In genomic region chr2:102113323-102113722, GRCm38 (mm10) we compare ENCODE assay signal across 11 mouse cellular contexts.
A peak's percentile ranks its signal among the peaks of the same experiment; 100 is the strongest.
DNase-seq lines count a peak whose midpoint lies in the region; ATAC-seq and TF ChIP-seq lines count a peak whose summit lies in the region.
"Had no signal": no experiment of that assay in that cellular context is flagged by ENCODE, and none has a peak within 500 bp of the region (broad histone marks: within the 10 kb centered on the region; RNA-seq: fewer than 3 reads in every experiment).

No protein-coding gene starts in this region.

- H3K4me3 ChIP-seq in cerebellum, adult 2 months (replicated peaks; ENCODE audit: insufficient read depth, low read depth, low read length) = no peak overlapping the region
- H3K4me3 ChIP-seq in kidney, embryonic 16.5 days (ENCODE audit: low read length) = no peak overlapping the region
- H3K4me3 ChIP-seq in lung, embryonic 16.5 days (ENCODE audit: low read length) = no peak overlapping the region
- no peak overlapping the region for H3K4me3 ChIP-seq in forebrain, embryonic 14.5 days (ENCODE audit: low read depth, low read length)
- H3K4me3 ChIP-seq: embryonic facial prominence, embryonic 15.5 days had no signal

- H3K9me3 ChIP-seq in kidney, embryonic 16.5 days (ENCODE audit: low read length) = no peaks in the 10 kb centered on the region
- no peaks in the 10 kb centered on the region for H3K9me3 ChIP-seq in lung, embryonic 16.5 days (ENCODE audit: control insufficient read depth, low read length)
- H3K9me3 ChIP-seq in forebrain, embryonic 14.5 days (replicated peaks; ENCODE audit: control insufficient read depth, low read length) = no peaks in the 10 kb centered on the region
- H3K9me3 ChIP-seq: embryonic facial prominence, embryonic 15.5 days had no signal

- 0 out of 2 replicates have a peak, but pooled peaks cover 5% of the 10 kb centered on the region for H3K36me3 ChIP-seq in kidney, embryonic 16.5 days (ENCODE audit: insufficient read depth, low read length)
- H3K36me3 ChIP-seq in lung, embryonic 16.5 days (ENCODE audit: control insufficient read depth, insufficient read depth, low read length) = no peaks in the 10 kb centered on the region
- 0 out of 2 replicates have a peak, but pooled peaks cover 9% of the 10 kb centered on the region for H3K36me3 ChIP-seq in forebrain, embryonic 14.5 days (ENCODE audit: control insufficient read depth, insufficient read depth, low read length)

- H3K9ac ChIP-seq in kidney, embryonic 16.5 days (replicated peaks; ENCODE audit: low read length) = no peak overlapping the region
- no peak overlapping the region for H3K9ac ChIP-seq in lung, embryonic 16.5 days (ENCODE audit: low read length)
- no peak overlapping the region for H3K9ac ChIP-seq in forebrain, embryonic 14.5 days (ENCODE audit: low read length)
- H3K9ac ChIP-seq: embryonic facial prominence, embryonic 15.5 days had no signal

- peak overlapping the region; percentile 35; the same call in 1 of the 2 replicates for H3K27ac ChIP-seq in cerebellum, adult 2 months (ENCODE audit: insufficient read depth, low read length)
- peak overlapping the region; percentile 54; the same call in 1 of the 2 replicates for H3K27ac ChIP-seq in kidney, embryonic 16.5 days (ENCODE audit: low read length)
- H3K27ac ChIP-seq in lung, embryonic 16.5 days (ENCODE audit: low read length) = no peak overlapping the region
- H3K27ac ChIP-seq in forebrain, embryonic 14.5 days (ENCODE audit: low read depth, low read length) = no peak overlapping the region
- H3K27ac ChIP-seq: embryonic facial prominence, embryonic 15.5 days had no signal

- peaks cover 30% of the 10 kb centered on the region for H3K4me1 ChIP-seq in cerebellum, adult 2 months (ENCODE audit: control insufficient read depth, insufficient read depth, low read length)
- peaks cover 29% of the 10 kb centered on the region for H3K4me1 ChIP-seq in kidney, embryonic 16.5 days (ENCODE audit: insufficient read depth, low read length)
- H3K4me1 ChIP-seq in lung, embryonic 16.5 days (replicated peaks; ENCODE audit: control insufficient read depth, insufficient read depth, low read length) = peaks cover 33% of the 10 kb centered on the region
- peaks cover 18% of the 10 kb centered on the region for H3K4me1 ChIP-seq in forebrain, embryonic 14.5 days (ENCODE audit: control insufficient read depth, insufficient read depth, low read length)

- DNase-seq in cerebellum, adult 2 months = peak in 1 of 2 experiments; percentile 53
- DNase-seq in cerebellum, adult 8-10 months = no peak
- DNase-seq in R1 (ENCODE audit: low read depth, low spot score) = peak; percentile 64
- no peak for DNase-seq in forebrain, embryonic 14.5 days (ENCODE audit: low spot score)
- no peak for DNase-seq in embryo, embryonic 9.5 days (ENCODE audit: extremely low spot score)
- no peak for DNase-seq in layer of hippocampus, postnatal 10 days (ENCODE audit: low spot score in 2 of 2)
- DNase-seq: gastrocnemius, postnatal 14 days had no signal

- TF ChIP-seq CTCF in cerebellum, adult 2 months (IDR thresholded peaks at IDR 0.05; ENCODE audit: borderline replicate concordance, insufficient read depth, low read depth, low read length) = no peak

- 0 out of 2 replicates have a peak overlapping the region, but pooled peaks have one; percentile 11 for H3K4me2 ChIP-seq in kidney, embryonic 16.5 days (replicated peaks; ENCODE audit: low read depth, low read length)
- H3K4me2 ChIP-seq in lung, embryonic 16.5 days (ENCODE audit: low read depth, low read length) = no peak overlapping the region
- H3K4me2 ChIP-seq in forebrain, embryonic 14.5 days (ENCODE audit: low read length) = no peak overlapping the region
- H3K4me2 ChIP-seq: embryonic facial prominence, embryonic 15.5 days; midbrain, embryonic 11.5 days had no signal

- no peak for TF ChIP-seq POLR2A in cerebellum, adult 2 months (IDR thresholded peaks at IDR 0.05; ENCODE audit: borderline replicate concordance, insufficient read depth, low read length)

- peak; percentile 93 for ATAC-seq in kidney, embryonic 16.5 days (ENCODE audit: low FRiP score, low TSS enrichment)
- ATAC-seq in lung, embryonic 16.5 days (ENCODE audit: low read depth) = peak; percentile 49
- no peak for ATAC-seq in forebrain, embryonic 14.5 days

- H3K27me3 ChIP-seq in cerebellum, adult 2 months (ENCODE audit: control insufficient read depth, insufficient read depth, low read length) = no peaks in the 10 kb centered on the region
- no peaks in the 10 kb centered on the region for H3K27me3 ChIP-seq in kidney, embryonic 16.5 days (ENCODE audit: insufficient read depth, low read length)
- no peaks in the 10 kb centered on the region for H3K27me3 ChIP-seq in lung, embryonic 16.5 days (ENCODE audit: control insufficient read depth, insufficient read depth, low read depth, low read length)
- H3K27me3 ChIP-seq in forebrain, embryonic 14.5 days (replicated peaks; ENCODE audit: control insufficient read depth, insufficient read depth, low read length) = no peaks in the 10 kb centered on the region
- H3K27me3 ChIP-seq: embryonic facial prominence, embryonic 15.5 days had no signal

- WGBS in cerebellum, adult 2 months = 27% methylated on average over 12 of the region's 12 CpGs
- 49% methylated on average over 12 of the region's 12 CpGs for WGBS in kidney, embryonic 16.5 days
- 50% methylated on average over 12 of the region's 12 CpGs for WGBS in lung, embryonic 16.5 days
- WGBS in forebrain, embryonic 14.5 days = 77% methylated on average over 12 of the region's 12 CpGs

Comparison
In these comparisons a context has a peak if more than half of its experiments do, and no peak if none do; other contexts are left out.
1. H3K27ac ChIP-seq: peak in cerebellum, adult 2 months (single experiment) and kidney, embryonic 16.5 days (single experiment); none in lung, embryonic 16.5 days (single experiment) and forebrain, embryonic 14.5 days (single experiment).